Mouse (Mus musculus) stomach, postnatal 0 days (tissue): ENCODE data around the gene Os9.

Experiments
- CTCF ChIP-seq: IDR thresholded peaks from 2 replicates; pipeline ENCODE4 v1.5.1; 2016; ENCODE audit warnings: antibody characterized with exemption, low read depth, mild to moderate bottlenecking, moderate library complexity
- EP300 ChIP-seq: optimal IDR thresholded peaks from 2 replicates; pipeline ENCODE3; 2016; ENCODE audit warnings: antibody characterized with exemption

DNA sequence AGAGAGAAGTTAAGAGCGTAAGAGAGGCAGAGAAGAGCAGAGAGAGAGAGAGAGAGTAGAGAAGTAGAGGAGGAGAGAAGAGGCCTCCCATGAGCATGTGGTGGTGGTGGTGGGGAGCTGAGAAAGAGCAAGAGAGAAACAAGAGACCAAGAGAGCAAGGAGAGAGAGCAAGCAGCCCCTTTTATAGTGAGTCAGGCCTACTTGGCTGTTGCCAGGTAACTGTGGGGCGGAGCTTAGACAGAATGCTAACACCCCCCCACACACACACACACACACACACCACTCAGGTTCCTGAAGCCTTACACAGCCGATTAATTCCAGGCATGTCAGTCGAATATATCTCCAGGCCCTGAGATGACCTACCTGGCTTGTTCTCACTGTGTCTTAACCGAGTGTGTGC lies 24.4 kb upstream of the Os9 start:
- TF ChIP-seq EP300 (no peak), CTCF (no peak)
